Mouse (Mus musculus): ENCODE data around the gene Znhit3. TPM values are rescaled to one million over a fixed set of nuclear protein-coding genes. Genes with fewer than 3 reads are reported as not detected.

The Znhit3 gene
- polyA plus RNA-seq, 1 experiment from 2014 or later = 48.3 TPM

DNA sequence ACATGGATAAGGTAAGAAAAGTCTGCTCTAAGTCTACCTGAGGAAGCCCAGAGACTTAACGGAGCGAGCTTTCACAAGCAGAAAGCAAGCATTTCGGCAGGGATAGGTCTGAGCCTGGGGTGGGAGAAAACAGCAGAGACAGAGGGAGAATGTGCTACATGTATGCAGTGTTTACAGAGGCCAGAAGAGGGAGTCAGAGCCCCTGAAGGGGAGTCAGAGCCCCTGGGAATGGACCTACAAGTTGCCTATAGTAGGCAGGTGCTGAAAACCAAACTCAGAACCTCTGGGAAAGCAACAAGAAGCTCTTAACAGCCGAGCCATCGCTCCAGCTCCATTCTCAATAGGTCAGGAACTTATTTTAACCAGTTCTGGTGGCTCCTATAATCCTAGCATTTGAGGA is 1.5 kb downstream of the Znhit3 start:
- no peak for ATAC-seq (ENCODE audit: insufficient read depth, low FRiP score)
- H3K36me3 ChIP-seq (ENCODE audit: control insufficient read depth, insufficient read depth, low read length) = no peaks in the 10 kb centered on the region
- no peak overlapping the region for H3K4me2 ChIP-seq (ENCODE audit: low read depth, low read length)
- H3K9ac ChIP-seq (ENCODE audit: low read length) = no peak overlapping the region
- no peak overlapping the region for H3K27ac ChIP-seq (ENCODE audit: low read length)
- peaks cover 9% of the 10 kb centered on the region; the same call in 1 of the 2 replicates for H3K4me1 ChIP-seq (ENCODE audit: control insufficient read depth, insufficient read depth, low read length)
- H3K4me3 ChIP-seq (replicated peaks; ENCODE audit: low read length) = no peak overlapping the region
- H3K9me3 ChIP-seq (replicated peaks; ENCODE audit: control insufficient read depth, low read length) = no peaks in the 10 kb centered on the region
- WGBS = 79% methylated on average over 5 of the region's 5 CpGs
- H3K27me3 ChIP-seq (ENCODE audit: control insufficient read depth, insufficient read depth, low read length) = no peaks in the 10 kb centered on the region

DNA sequence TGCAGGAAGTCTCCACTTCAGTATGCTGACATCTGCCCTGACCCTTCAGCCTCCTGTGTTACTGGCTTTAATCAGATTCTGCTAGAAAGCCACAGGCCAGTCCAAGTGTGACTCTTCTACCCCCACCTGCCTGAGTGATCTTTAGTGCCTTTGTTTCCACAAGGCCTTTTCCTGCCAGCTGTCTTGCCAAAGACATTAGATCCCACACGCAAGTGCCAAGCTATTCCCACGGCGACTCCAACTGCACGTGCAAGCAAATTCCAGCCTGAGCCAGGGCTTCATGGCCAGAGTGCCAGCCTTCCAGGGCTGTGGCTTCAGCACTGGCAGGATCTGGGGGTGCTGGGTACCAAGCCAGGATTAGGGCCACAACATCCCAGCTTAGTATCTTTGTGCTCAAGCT is 5.8 kb downstream of the Znhit3 start:
- 81% methylated on average over 4 of the region's 4 CpGs for WGBS
- Histone ChIP-seq H3K27ac (ENCODE audit: low read length) (no peak overlapping the region), H3K36me3 (ENCODE audit: control insufficient read depth, insufficient read depth, low read length) (peaks cover 6% of the 10 kb centered on the region; the same call in 1 of the 2 replicates), H3K4me2 (ENCODE audit: low read depth, low read length) (no peak overlapping the region), H3K9ac (ENCODE audit: low read length) (no peak overlapping the region), H3K4me1 (ENCODE audit: control insufficient read depth, insufficient read depth, low read length) (0 out of 2 replicates have a peak, but pooled peaks cover 6% of the 10 kb centered on the region), H3K27me3 (ENCODE audit: control insufficient read depth, insufficient read depth, low read length) (no peaks in the 10 kb centered on the region), H3K9me3 (replicated peaks; ENCODE audit: control insufficient read depth, low read length) (no peaks in the 10 kb centered on the region), H3K4me3 (replicated peaks; ENCODE audit: low read length) (no peak overlapping the region)
- no peak for ATAC-seq (ENCODE audit: insufficient read depth, low FRiP score)

GRCm38 (mm10) chr11:84908480-84908879 is 7.7 kb downstream of the Znhit3 start:
- Histone ChIP-seq H3K9me3 (replicated peaks; ENCODE audit: control insufficient read depth, low read length) (no peaks in the 10 kb centered on the region), H3K9ac (ENCODE audit: low read length) (no peak overlapping the region), H3K4me1 (ENCODE audit: control insufficient read depth, insufficient read depth, low read length) (no peaks in the 10 kb centered on the region), H3K27ac (ENCODE audit: low read length) (no peak overlapping the region), H3K27me3 (ENCODE audit: control insufficient read depth, insufficient read depth, low read length) (no peaks in the 10 kb centered on the region), H3K4me2 (ENCODE audit: low read depth, low read length) (no peak overlapping the region), H3K4me3 (replicated peaks; ENCODE audit: low read length) (no peak overlapping the region), H3K36me3 (ENCODE audit: control insufficient read depth, insufficient read depth, low read length) (peaks cover 6% of the 10 kb centered on the region; the same call in 1 of the 2 replicates)
- no peak for ATAC-seq (ENCODE audit: insufficient read depth, low FRiP score)
- 93% methylated on average over 6 of the region's 6 CpGs for WGBS

GRCm38 (mm10) chr11:84907081-84907480 is 9.1 kb downstream of the Znhit3 start:
- no peaks in the 10 kb centered on the region for H3K27me3 ChIP-seq (ENCODE audit: control insufficient read depth, insufficient read depth, low read length)
- H3K9ac ChIP-seq (ENCODE audit: low read length) = no peak overlapping the region
- H3K27ac ChIP-seq (ENCODE audit: low read length) = no peak overlapping the region
- ATAC-seq (ENCODE audit: insufficient read depth, low FRiP score) = no peak
- WGBS = 69% methylated on average over 3 of the region's 3 CpGs
- H3K9me3 ChIP-seq (replicated peaks; ENCODE audit: control insufficient read depth, low read length) = no peaks in the 10 kb centered on the region
- no peaks in the 10 kb centered on the region for H3K4me1 ChIP-seq (ENCODE audit: control insufficient read depth, insufficient read depth, low read length)
- H3K4me2 ChIP-seq (ENCODE audit: low read depth, low read length) = no peak overlapping the region
- H3K36me3 ChIP-seq (ENCODE audit: control insufficient read depth, insufficient read depth, low read length) = peaks cover 6% of the 10 kb centered on the region; the same call in 1 of the 2 replicates
- no peak overlapping the region for H3K4me3 ChIP-seq (replicated peaks; ENCODE audit: low read length)

DNA sequence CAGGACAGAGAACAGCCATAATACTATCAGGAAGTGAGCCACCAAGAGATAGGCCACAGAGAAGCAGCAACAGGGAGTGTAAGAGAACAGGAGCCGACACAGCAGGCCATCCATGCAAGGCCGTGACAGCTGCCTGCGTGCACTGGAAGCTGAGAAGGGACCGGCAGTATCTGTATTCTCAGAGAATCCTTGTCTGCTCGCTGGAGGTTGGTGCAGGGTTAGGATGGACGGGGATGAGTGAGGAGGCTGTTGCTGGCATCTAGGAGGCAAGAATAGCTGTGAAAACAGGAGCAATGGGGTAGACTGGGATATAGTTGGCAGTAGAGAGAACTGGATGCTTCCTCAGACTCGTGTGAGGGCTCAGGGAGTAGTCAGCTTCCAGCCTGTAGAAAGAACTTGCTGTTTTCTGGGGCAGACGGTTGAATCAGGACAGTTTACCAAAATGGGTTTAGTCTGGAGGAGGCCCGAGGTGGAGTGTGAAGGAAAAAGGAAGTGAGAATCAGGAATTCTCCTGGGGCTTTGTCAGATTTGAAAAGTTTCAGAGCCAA is 11.5 kb downstream of the Znhit3 start:
- H3K9ac ChIP-seq (ENCODE audit: low read length) = no peak overlapping the region
- H3K27ac ChIP-seq (ENCODE audit: low read length) = no peak overlapping the region
- no peak for ATAC-seq (ENCODE audit: insufficient read depth, low FRiP score)
- no peak overlapping the region for H3K4me3 ChIP-seq (replicated peaks; ENCODE audit: low read length)
- H3K36me3 ChIP-seq (ENCODE audit: control insufficient read depth, insufficient read depth, low read length) = peaks cover 12% of the 10 kb centered on the region; the same call in 1 of the 2 replicates
- no peaks in the 10 kb centered on the region for H3K27me3 ChIP-seq (ENCODE audit: control insufficient read depth, insufficient read depth, low read length)
- H3K9me3 ChIP-seq (replicated peaks; ENCODE audit: control insufficient read depth, low read length) = no peaks in the 10 kb centered on the region
- 86% methylated on average over 9 of the region's 9 CpGs for WGBS
- no peaks in the 10 kb centered on the region for H3K4me1 ChIP-seq (ENCODE audit: control insufficient read depth, insufficient read depth, low read length)
- no peak overlapping the region for H3K4me2 ChIP-seq (ENCODE audit: low read depth, low read length)

GRCm38 (mm10) chr11:84893113-84893512 is 23.1 kb downstream of the Znhit3 start:
- Histone ChIP-seq H3K27ac (ENCODE audit: low read length) (no peak overlapping the region), H3K4me2 (ENCODE audit: low read depth, low read length) (no peak overlapping the region), H3K9ac (ENCODE audit: low read length) (no peak overlapping the region), H3K9me3 (replicated peaks; ENCODE audit: control insufficient read depth, low read length) (no peaks in the 10 kb centered on the region), H3K4me3 (replicated peaks; ENCODE audit: low read length) (no peak overlapping the region), H3K36me3 (ENCODE audit: control insufficient read depth, insufficient read depth, low read length) (peaks cover 15% of the 10 kb centered on the region), H3K27me3 (ENCODE audit: control insufficient read depth, insufficient read depth, low read length) (no peaks in the 10 kb centered on the region), H3K4me1 (ENCODE audit: control insufficient read depth, insufficient read depth, low read length) (no peaks in the 10 kb centered on the region)
- WGBS = 85% methylated on average over 15 of the region's 15 CpGs
- ATAC-seq (ENCODE audit: insufficient read depth, low FRiP score) = no peak

- no peaks in the 10 kb centered on the region for H3K9me3 ChIP-seq (replicated peaks; ENCODE audit: control insufficient read depth, low read length)
- no peaks in the 10 kb centered on the region for H3K4me1 ChIP-seq (ENCODE audit: control insufficient read depth, insufficient read depth, low read length)
- no peaks in the 10 kb centered on the region for H3K27me3 ChIP-seq (ENCODE audit: control insufficient read depth, insufficient read depth, low read length)
- 91% methylated on average over 7 of the region's 7 CpGs for WGBS
- H3K4me3 ChIP-seq (replicated peaks; ENCODE audit: low read length) = no peak overlapping the region
- H3K27ac ChIP-seq (ENCODE audit: low read length) = no peak overlapping the region
- no peak overlapping the region for H3K9ac ChIP-seq (ENCODE audit: low read length)
- ATAC-seq (ENCODE audit: insufficient read depth, low FRiP score) = no peak
- no peak overlapping the region for H3K4me2 ChIP-seq (ENCODE audit: low read depth, low read length)
- peaks cover 15% of the 10 kb centered on the region for H3K36me3 ChIP-seq (ENCODE audit: control insufficient read depth, insufficient read depth, low read length)
These were observed 24.5 kb downstream of the Znhit3 start for GRCm38 (mm10) chr11:84891705-84892104.

DNA sequence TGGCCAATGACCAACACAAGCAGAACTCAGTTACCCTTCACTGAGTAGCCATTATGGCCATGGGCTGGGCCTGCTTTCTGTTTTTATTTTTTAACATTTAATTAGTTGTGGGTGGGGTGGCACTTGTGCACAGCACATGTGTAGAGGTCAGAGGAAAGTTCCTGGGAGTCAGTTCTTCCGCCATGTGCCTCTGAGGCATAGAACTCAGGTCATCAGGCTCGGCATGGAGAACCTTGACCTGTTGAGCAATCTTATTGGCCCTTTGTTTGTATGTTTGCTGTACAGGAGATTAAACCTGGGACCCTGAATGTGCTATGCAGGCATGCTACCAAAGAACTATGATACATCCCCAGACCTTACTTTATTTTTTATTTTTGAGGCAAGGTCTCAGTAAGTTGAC is 26.7 kb downstream of the Znhit3 start:
- Histone ChIP-seq H3K4me1 (ENCODE audit: control insufficient read depth, insufficient read depth, low read length) (no peaks in the 10 kb centered on the region), H3K9ac (ENCODE audit: low read length) (no peak overlapping the region), H3K27ac (ENCODE audit: low read length) (no peak overlapping the region), H3K4me2 (ENCODE audit: low read depth, low read length) (no peak overlapping the region), H3K4me3 (replicated peaks; ENCODE audit: low read length) (no peak overlapping the region), H3K36me3 (ENCODE audit: control insufficient read depth, insufficient read depth, low read length) (peaks cover 12% of the 10 kb centered on the region), H3K27me3 (ENCODE audit: control insufficient read depth, insufficient read depth, low read length) (no peaks in the 10 kb centered on the region), H3K9me3 (replicated peaks; ENCODE audit: control insufficient read depth, low read length) (no peaks in the 10 kb centered on the region)
- no peak for ATAC-seq (ENCODE audit: insufficient read depth, low FRiP score)
- WGBS = 86% methylated on average over 2 of the region's 2 CpGs

- Histone ChIP-seq H3K4me2 (ENCODE audit: low read depth, low read length) (no peak overlapping the region), H3K36me3 (ENCODE audit: control insufficient read depth, insufficient read depth, low read length) (peaks cover 12% of the 10 kb centered on the region), H3K4me1 (ENCODE audit: control insufficient read depth, insufficient read depth, low read length) (no peaks in the 10 kb centered on the region), H3K4me3 (replicated peaks; ENCODE audit: low read length) (no peak overlapping the region), H3K9me3 (replicated peaks; ENCODE audit: control insufficient read depth, low read length) (no peaks in the 10 kb centered on the region), H3K27ac (ENCODE audit: low read length) (no peak overlapping the region), H3K27me3 (ENCODE audit: control insufficient read depth, insufficient read depth, low read length) (no peaks in the 10 kb centered on the region), H3K9ac (ENCODE audit: low read length) (no peak overlapping the region)
- ATAC-seq (ENCODE audit: insufficient read depth, low FRiP score) = no peak
- 96% methylated on average over 8 of the region's 8 CpGs for WGBS
These were observed 28.1 kb downstream of the Znhit3 start for GRCm38 (mm10) chr11:84888025-84888424.
